Mouse (Mus musculus): ENCODE measurements around the gene Gm17334.

DNA sequence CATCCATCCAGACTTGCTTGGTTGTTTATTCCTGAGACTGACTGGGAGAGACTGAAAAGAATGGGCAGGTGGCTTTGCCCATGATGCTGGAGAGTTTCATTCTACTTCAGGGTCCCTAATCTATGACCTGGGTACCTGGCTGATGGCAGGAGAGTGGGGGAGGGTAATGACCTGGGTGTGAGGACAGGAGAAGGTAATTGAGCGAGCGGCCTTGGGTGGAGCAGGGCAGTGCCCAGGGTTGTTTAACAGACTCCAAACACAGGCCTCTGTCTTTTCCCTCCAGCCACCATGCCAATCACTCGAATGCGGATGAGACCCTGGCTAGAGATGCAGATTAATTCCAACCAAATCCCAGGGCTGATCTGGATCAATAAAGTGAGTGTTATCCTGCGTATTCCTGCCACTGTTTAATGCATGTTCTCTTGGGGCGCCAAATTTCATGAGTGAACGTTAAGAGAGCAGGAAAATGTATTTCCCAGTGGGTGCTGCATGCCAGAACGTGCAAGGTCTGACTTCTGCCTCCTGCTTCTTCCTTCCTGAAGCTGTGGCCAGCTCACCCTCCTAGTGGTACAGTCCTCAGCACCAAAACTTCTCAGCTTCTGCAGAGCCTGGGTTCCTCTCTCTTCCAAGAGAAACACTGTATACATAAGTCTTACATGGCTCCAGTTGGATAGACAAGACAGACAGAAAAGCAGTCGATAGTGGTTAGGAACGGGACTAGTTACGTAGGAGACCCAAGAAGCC, 1.8 kb downstream of the Gm17334 start:
- TF ChIP-seq CTCF (IDR thresholded peaks at IDR 0.05) (no peak), POLR2A (IDR thresholded peaks at IDR 0.05; ENCODE audit: insufficient read depth, low read depth, low read length) (no peak)

All from heart, adult 2 months (tissue).